Mouse (Mus musculus) bone marrow, adult 2 months (tissue): ENCODE measurements around the gene Tbc1d30. TPM values are rescaled to one million over a fixed set of nuclear protein-coding genes. Genes with fewer than 3 reads are reported as not detected.
A peak's percentile ranks its signal among the peaks of the same experiment; 100 is the strongest.

Experiments
- H3K27ac ChIP-seq: fragments of 200-500 bp; 2 replicates; pipeline ENCODE4 v1.5.1; 2012; ENCODE audit warnings: low read depth, mild to moderate bottlenecking, control low read depth, inconsistent platforms, low read length; ENCODE audit not compliant: control insufficient read depth, poor library complexity, insufficient read depth
- H3K4me1 ChIP-seq: fragments of 200-500 bp; 2 replicates; pipeline ENCODE4 v1.6.1; 2011; ENCODE audit warnings: low read length; ENCODE audit not compliant: control insufficient read depth, insufficient read depth
- H3K4me3 ChIP-seq: fragments of 200-500 bp; replicated peaks from 2 replicates; pipeline ENCODE3; 2011; ENCODE audit warnings: mild to moderate bottlenecking, low read depth, low read length, control low read depth; ENCODE audit not compliant: control insufficient read depth
- CTCF ChIP-seq: fragments of 200-500 bp; IDR thresholded peaks from 2 replicates; pipeline ENCODE4 v1.5.1; 2011; ENCODE audit warnings: low read length, control low read depth; ENCODE audit not compliant: control insufficient read depth, insufficient read depth
- POLR2A ChIP-seq: fragments of 200-500 bp; IDR thresholded peaks from 2 replicates; pipeline ENCODE4 v1.6.1; 2011; ENCODE audit warnings: low read depth, mild to moderate bottlenecking, control low read depth, low read length, borderline replicate concordance; ENCODE audit not compliant: control insufficient read depth
- WGBS: fragments of 180-500 bp; shearing (Covaris S2); methylation state at CpG from one replicate; pipeline ENCODE4 v1.1.7; 2018; 5-methylcytosine and 5-hydroxymethylcytosine counted together
- polyA plus RNA-seq: library from polyadenylated mRNA; stranded (reverse); fragments of >200 nt; gene quantifications from 2 replicates; pipeline ENCODE4 v1.2.4, GENCODE M21; 2011; ENCODE audit warnings: low replicate concordance; ENCODE audit not compliant: missing spikeins, insufficient read depth, insufficient read length

The Tbc1d30 gene
- polyA plus RNA-seq, 1 experiment: 0.52 TPM

DNA sequence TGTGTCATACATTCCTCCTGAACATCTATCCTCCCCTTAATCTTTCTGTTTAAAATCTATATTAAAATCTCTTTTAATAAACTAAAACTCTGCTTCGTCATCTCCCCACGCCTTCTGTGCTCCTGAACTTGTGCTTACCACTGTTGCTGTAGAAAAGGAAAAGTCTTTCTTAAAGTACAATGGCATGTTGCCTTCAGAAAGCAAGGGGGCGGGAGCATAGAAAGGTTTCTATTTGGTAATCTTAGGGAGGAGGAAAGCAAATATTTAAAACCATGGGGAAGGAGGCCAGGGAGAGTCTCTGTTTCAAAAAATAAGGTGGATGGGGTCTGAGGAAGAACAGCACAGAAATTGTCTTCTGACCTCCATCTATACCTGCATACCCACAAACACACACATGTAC, 38.0 kb downstream of the Tbc1d30 start:
- Histone ChIP-seq H3K4me1 (no peaks in the 10 kb centered on the region; the same call in 1 of the 2 replicates), H3K4me3 (no peak overlapping the region), H3K27ac (no peak overlapping the region)
- TF ChIP-seq CTCF (no peak), POLR2A (no peak)
- WGBS: 78% methylated on average over 3 of the region's 3 CpGs

GRCm38 (mm10) chr10:121310511-121311221, 40.4 kb downstream of the Tbc1d30 start:
- WGBS: under 1% methylated on average over 77 of the region's 77 CpGs
- no peak overlapping the region; the same call in 1 of the 2 replicates for H3K27ac ChIP-seq
- TF ChIP-seq CTCF (no peak), POLR2A (no peak)
- H3K4me3 ChIP-seq: peak overlapping the region; percentile 16
- no peaks in the 10 kb centered on the region for H3K4me1 ChIP-seq

- WGBS: 4% methylated on average over 32 of the region's 32 CpGs
- H3K4me3 ChIP-seq: peak overlapping the region; percentile 16
Measured at GRCm38 (mm10) chr10:121309801-121310510, 41.1 kb downstream of the Tbc1d30 start.

DNA sequence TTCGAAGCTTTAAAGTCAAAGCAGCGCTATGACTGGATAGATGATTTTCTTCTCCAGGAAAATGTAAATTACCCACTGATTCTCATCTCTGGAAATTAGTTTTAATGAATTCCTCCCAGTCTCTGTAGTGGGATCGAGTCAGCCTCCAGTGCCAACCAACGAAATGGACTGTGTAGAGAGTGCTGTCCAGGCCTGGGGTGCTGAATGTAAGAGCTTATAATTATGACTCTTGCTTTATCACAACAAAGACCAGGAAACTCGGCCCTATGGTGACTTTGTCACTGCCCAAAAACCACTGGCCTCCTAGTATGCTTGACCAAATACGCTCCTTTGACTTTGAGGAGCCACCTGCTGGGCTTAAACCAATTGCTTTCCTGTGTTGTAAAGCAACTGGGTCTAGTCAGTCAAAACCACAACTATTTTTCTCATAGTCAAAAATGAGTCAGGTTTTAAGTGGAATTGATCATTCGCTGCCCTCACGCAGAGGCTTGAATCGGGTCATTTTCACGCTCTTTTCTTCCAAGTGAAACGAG, 41.9 kb downstream of the Tbc1d30 start:
- Histone ChIP-seq H3K4me3 (no peak overlapping the region), H3K4me1 (no peaks in the 10 kb centered on the region), H3K27ac (no peak overlapping the region)
- no peak for TF ChIP-seq POLR2A
- no peak for TF ChIP-seq CTCF
- WGBS: 25% methylated on average over 11 of the region's 11 CpGs

More at GRCm38 (mm10) chr10:121309801-121310510, 41.1 kb downstream of the Tbc1d30 start:
- Histone ChIP-seq H3K4me1 (no peaks in the 10 kb centered on the region), H3K27ac (no peak overlapping the region; the same call in 1 of the 2 replicates)
- no peak for TF ChIP-seq CTCF
- no peak for TF ChIP-seq POLR2A

- 27% methylated on average over 5 of the region's 5 CpGs for WGBS
- Histone ChIP-seq H3K27ac (no peak overlapping the region), H3K4me3 (no peak overlapping the region), H3K4me1 (no peaks in the 10 kb centered on the region)
- TF ChIP-seq CTCF: no peak
- no peak for TF ChIP-seq POLR2A
Measured at GRCm38 (mm10) chr10:121305441-121305840, 45.6 kb downstream of the Tbc1d30 start.

DNA sequence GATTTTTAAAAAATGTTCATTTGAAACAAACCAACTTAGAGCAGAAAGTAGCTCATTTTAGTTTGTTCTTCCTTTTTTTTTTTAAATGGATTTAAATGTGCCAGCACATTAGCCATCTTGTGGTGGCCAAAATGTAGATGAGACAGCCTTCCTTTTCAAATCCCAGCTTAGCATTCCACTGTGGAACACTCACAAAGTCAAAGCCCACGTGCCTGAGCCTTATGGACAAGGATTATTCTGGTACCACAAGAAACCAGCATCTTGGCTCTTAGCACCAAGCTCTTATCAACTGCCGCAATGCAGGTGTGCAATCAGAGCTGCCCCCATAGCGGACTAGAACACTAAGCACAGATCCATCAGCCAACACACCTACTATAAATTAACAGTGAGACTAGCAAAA, 47.5 kb downstream of the Tbc1d30 start:
- 81% methylated on average over 3 of the region's 3 CpGs for WGBS
- H3K27ac ChIP-seq: no peak overlapping the region
- TF ChIP-seq CTCF: no peak
- TF ChIP-seq POLR2A: no peak
- no peaks in the 10 kb centered on the region for H3K4me1 ChIP-seq
- H3K4me3 ChIP-seq: no peak overlapping the region

DNA sequence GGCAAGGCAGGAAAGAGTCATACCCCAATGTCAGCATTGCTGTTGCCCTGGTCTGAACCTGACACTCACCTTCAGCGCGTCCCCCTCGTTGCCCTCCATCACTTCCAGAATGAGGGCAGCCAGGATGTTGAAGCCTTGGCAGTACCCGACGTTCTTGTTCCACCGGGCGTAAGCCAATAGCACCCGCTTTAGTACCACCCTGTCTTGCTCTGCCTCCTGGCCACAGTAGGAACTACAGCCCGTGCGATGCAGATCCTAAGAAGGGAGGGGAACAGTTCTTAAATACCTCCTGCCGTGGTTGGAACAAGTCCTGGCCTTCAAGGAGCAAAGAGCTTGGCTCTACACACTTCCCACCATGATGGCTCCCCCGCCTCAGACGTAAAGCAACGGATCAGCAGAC, 49.2 kb downstream of the Tbc1d30 start:
- WGBS: 88% methylated on average over 14 of the region's 14 CpGs
- TF ChIP-seq CTCF (no peak), POLR2A (no peak)

GRCm38 (mm10) chr10:121300659-121301058, 50.4 kb downstream of the Tbc1d30 start:
- WGBS: 71% methylated on average over 7 of the region's 7 CpGs
- TF ChIP-seq POLR2A (no peak), CTCF (no peak)
- no peaks in the 10 kb centered on the region for H3K4me1 ChIP-seq
- no peak overlapping the region for H3K4me3 ChIP-seq
- H3K27ac ChIP-seq: no peak overlapping the region

More for the DNA sequence above, 49.2 kb downstream of the Tbc1d30 start:
- no peak overlapping the region for H3K27ac ChIP-seq
- H3K4me3 ChIP-seq: no peak overlapping the region
- no peaks in the 10 kb centered on the region for H3K4me1 ChIP-seq
